Mouse (Mus musculus) ovary, postnatal 14 days (tissue): ENCODE measurements around the gene Cyp2a22.
"Not testable (repeated sequence)": the region's sequence is repeated elsewhere in the genome, so short reads cannot be mapped to it uniquely, and the experiment has no call there.

Experiments used
- DNase-seq: peaks from one replicate; pipeline ENCODE4 v3.0.0; 2022; ENCODE audit warnings: low spot score

Cyp2a22 gene

GRCm38 (mm10) chr7:26939262-26939661 lies at the start of gene Cyp2a22:
TSS of gene Cyp2a22 (minus strand) at chr7:26939384.
- no peak for DNase-seq

- not testable (repeated sequence) for DNase-seq
Observed at GRCm38 (mm10) chr7:26983151-26983550, 44.0 kb upstream of the Cyp2a22 start.

- DNase-seq: no peak
Observed at GRCm38 (mm10) chr7:26982551-26982950, 43.4 kb upstream of the Cyp2a22 start.

- DNase-seq: not testable (repeated sequence)
Observed at GRCm38 (mm10) chr7:26981937-26982336, 42.8 kb upstream of the Cyp2a22 start.

GRCm38 (mm10) chr7:26981464-26981863 lies 42.3 kb upstream of the Cyp2a22 start:
- DNase-seq: not testable (repeated sequence)

GRCm38 (mm10) chr7:26962371-26962770 lies 23.2 kb upstream of the Cyp2a22 start:
- not testable (repeated sequence) for DNase-seq

- not testable (repeated sequence) for DNase-seq
Observed at GRCm38 (mm10) chr7:26953306-26953705, 14.1 kb upstream of the Cyp2a22 start.

- DNase-seq: not testable (repeated sequence)
Observed at GRCm38 (mm10) chr7:26952671-26953070, 13.5 kb upstream of the Cyp2a22 start.

- not testable (repeated sequence) for DNase-seq
Observed at GRCm38 (mm10) chr7:26941320-26941925, 2.2 kb upstream of the Cyp2a22 start.

GRCm38 (mm10) chr7:26917114-26917513 lies 22.1 kb downstream of the Cyp2a22 start:
- DNase-seq: not testable (repeated sequence)
